Mouse (Mus musculus) hindbrain, embryonic 10.5 days (tissue): ENCODE measurements at regions not wholly inside any gene's neighbourhood (a gene's known extent, or its start where the extent isn't known, plus 50 kb on each side); places are given as distances from the start of the nearest gene placed in this dataset.

ENCODE experiments used
- DNase-seq: peaks from one replicate; pipeline ENCODE4 v3.0.0-alpha.2; 2017; ENCODE audit warnings: low spot score
- H3K27ac ChIP-seq: fragments of 300-500 bp; sonication (generic); 2 replicates; pipeline ENCODE4 v1.5.1; 2016; ENCODE audit warnings: mild to moderate bottlenecking, moderate library complexity
- H3K27me3 ChIP-seq: fragments of 300-500 bp; sonication (generic); 2 replicates; pipeline ENCODE4 v1.6.1; 2016; ENCODE audit warnings: mild to moderate bottlenecking; ENCODE audit not compliant: poor library complexity, insufficient read depth, severe bottlenecking
- H3K36me3 ChIP-seq: fragments of 300-500 bp; sonication (generic); 2 replicates; pipeline ENCODE4 v1.6.1; 2016; ENCODE audit warnings: mild to moderate bottlenecking, moderate library complexity
- H3K4me1 ChIP-seq: fragments of 300-500 bp; sonication (generic); replicated peaks from 2 replicates; pipeline ENCODE4 v1.6.1; 2016; ENCODE audit warnings: mild to moderate bottlenecking
- H3K4me3 ChIP-seq: fragments of 300-500 bp; sonication (generic); 2 replicates; pipeline ENCODE4 v1.5.1; 2016; ENCODE audit warnings: mild to moderate bottlenecking, moderate library complexity
- H3K9me3 ChIP-seq: fragments of 300-500 bp; sonication (generic); 2 replicates; pipeline ENCODE4 v1.6.1; 2016; ENCODE audit warnings: mild to moderate bottlenecking, moderate library complexity
- WGBS: fragments of 180-500 bp; shearing (Covaris S2); methylation state at CpG from one replicate; pipeline ENCODE4 v1.1.7; 2016; 5-methylcytosine and 5-hydroxymethylcytosine counted together

DNA sequence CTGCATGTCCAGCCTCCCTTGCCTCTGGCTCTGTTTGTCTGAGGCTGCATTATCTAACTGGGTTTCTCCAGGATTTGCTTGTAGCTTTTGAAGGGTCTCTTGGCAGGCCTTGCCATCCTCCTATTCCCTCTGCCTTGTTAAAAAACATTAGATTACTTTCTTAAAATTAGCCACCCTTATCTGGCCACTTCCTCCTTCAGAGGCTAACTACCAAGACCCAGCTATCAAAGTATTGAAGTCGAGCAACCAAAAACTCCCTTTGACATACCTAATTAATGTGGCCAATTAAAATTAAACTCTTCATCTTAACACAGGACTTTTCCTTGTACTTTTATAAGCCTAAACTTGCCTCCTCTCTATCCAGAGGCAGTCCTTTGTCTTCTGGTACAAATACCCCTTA is 66.3 kb upstream of the Kif2a start:
- no peaks in the 10 kb centered on the region for H3K9me3 ChIP-seq
- no peaks in the 10 kb centered on the region for H3K4me1 ChIP-seq
- H3K4me3 ChIP-seq = no peak overlapping the region
- no peak for DNase-seq
- no peaks in the 10 kb centered on the region for H3K27me3 ChIP-seq
- H3K27ac ChIP-seq = no peak overlapping the region
- no peaks in the 10 kb centered on the region for H3K36me3 ChIP-seq
- WGBS = 76% methylated on average over 1 of the region's 1 CpGs

DNA sequence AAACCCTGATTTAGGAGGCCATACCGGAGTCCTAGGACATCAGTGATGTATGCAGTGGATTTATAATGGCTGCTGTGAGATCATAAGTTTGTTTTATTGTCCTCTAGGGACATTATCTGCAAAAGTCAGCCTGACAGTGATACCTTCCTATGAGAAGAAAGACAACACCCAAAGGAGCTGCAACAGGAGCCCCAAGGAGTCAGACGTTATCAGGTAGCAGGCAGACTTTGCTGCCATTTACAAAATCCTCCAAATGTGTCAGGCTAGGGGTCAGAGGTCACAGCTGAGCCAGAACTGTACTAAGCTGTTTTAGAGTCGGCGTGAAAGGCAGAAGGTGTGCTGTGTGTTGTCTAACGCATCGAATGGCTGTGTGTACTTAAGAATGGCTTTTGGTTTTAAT is 65.4 kb upstream of the Kif2a start:
- H3K4me3 ChIP-seq = no peak overlapping the region
- H3K27ac ChIP-seq = no peak overlapping the region
- H3K27me3 ChIP-seq = no peaks in the 10 kb centered on the region
- no peak for DNase-seq
- H3K9me3 ChIP-seq = no peaks in the 10 kb centered on the region
- WGBS = 76% methylated on average over 6 of the region's 6 CpGs
- H3K36me3 ChIP-seq = no peaks in the 10 kb centered on the region
- no peaks in the 10 kb centered on the region for H3K4me1 ChIP-seq

DNA sequence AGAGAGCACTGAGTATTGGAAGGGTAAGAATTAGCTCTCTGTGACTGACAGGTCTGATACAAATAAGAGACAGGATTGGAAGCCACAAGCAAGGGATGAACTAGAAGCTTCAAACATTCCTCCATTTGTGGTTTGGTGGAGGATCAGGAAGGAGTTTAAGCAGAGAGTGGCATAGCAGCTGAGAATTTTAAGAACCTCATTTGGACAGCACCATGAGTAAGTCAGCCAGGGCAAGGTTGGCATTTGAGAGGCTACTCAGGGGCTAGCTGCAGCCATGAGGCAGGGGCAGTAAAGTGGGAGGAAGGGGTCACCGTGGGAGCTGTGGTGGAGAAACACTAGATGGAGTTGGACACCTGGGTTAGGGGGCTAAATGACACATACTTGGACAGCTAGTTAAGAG is 56.2 kb upstream of the Kif2a start:
- H3K4me1 ChIP-seq = peaks cover 5% of the 10 kb centered on the region
- H3K9me3 ChIP-seq = no peaks in the 10 kb centered on the region
- H3K27me3 ChIP-seq = no peaks in the 10 kb centered on the region
- H3K4me3 ChIP-seq = no peak overlapping the region
- H3K27ac ChIP-seq = no peak overlapping the region
- H3K36me3 ChIP-seq = no peaks in the 10 kb centered on the region
- DNase-seq = no peak
- WGBS = 87% methylated on average over 1 of the region's 1 CpGs

DNA sequence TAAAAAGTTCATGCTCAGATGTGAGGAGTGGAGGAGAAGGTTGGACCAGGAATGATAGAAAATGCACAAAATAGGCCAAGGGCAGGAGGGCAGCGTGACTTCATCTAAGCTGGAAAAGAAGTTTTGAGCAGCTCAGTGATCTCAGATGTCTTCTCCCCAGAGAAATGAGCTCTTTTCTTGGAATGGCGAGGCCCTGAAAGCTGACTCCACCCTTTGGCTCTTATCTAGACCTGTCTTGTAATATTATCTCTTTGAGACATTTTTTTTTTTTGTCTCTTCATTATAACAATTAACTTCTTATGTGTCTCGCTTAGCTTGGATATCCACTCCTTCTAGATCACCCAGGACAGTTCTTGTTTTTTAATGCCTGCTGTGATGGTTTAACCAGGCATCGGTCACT is 53.0 kb upstream of the Kif2a start:
- DNase-seq = no peak
- peaks cover 13% of the 10 kb centered on the region for H3K4me1 ChIP-seq
- H3K4me3 ChIP-seq = no peak overlapping the region
- no peaks in the 10 kb centered on the region for H3K27me3 ChIP-seq
- no peaks in the 10 kb centered on the region for H3K36me3 ChIP-seq
- WGBS = 75% methylated on average over 4 of the region's 4 CpGs
- no peak overlapping the region for H3K27ac ChIP-seq
- no peaks in the 10 kb centered on the region for H3K9me3 ChIP-seq

DNA sequence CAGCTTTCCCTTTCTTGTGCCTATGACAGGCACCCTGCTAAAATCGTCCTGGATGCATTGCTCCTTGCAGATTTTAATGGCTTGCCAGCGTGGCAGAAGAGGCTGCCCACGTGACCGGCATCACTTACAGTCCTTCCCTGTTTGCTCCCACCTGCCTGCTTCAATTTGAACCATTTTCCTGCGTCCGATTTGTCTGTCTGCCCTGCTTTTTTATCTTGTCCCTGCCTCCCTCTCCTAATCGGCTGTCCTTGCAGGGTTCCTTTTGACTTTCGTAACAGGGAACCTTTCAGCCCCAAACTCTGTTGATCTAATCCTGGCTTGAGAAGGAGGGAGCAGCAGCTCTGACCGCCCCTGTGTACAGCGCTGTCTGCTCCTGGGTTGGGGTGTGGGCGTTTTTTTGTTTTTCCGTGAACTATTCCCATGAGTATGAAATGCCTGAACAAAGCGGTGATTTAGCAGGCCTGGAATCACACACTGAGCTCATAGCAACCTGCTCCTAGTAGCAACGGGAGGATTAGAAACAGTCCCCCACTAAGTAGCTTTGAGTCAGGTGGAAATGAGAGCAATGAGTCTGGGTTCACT is 51.2 kb upstream of the Kif2a start:
- WGBS = 2% methylated on average over 14 of the region's 14 CpGs
- peak overlapping the region; percentile 62 for H3K27ac ChIP-seq
- peak; percentile 54 for DNase-seq

DNA sequence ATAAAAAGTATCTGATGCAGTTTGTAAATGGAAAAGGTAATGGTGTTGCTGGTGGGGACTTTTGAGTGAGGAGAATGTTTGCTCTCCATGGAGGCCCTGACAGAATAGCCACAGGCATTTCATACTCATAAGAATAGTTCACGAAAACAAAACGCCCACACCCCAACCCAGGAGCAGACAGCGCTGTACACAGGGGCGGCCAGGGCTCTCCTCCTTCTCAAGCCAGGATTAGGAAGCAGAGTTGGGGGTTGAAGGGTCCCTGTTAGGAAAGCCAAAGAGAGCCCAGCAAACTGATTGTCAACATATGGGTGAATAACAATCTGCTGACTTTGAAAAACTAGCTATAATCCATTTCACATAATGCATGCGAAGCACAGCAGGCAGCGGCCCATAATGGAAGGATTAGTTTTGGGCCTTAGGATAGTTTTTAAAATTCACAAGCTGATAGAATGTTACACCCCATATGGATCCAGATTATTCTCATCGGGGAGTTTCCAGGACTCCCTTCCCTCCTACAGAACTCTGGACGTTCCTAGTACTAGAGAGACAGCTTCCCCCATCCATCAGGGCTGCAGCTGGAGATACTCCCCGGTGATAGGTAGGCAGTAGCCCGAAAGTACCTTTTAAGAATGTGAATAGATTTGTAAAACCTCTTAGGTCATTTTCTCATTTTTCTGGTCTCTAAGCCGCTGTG is 50.6 kb upstream of the Kif2a start:
- peak overlapping the region; percentile 62 for H3K27ac ChIP-seq
- 20% methylated on average over 11 of the region's 11 CpGs for WGBS

More for the DNA sequence above, 51.2 kb upstream of the Kif2a start:
- Histone ChIP-seq H3K27me3 (no peaks in the 10 kb centered on the region), H3K4me3 (peak overlapping the region; percentile 42), H3K4me1 (peaks cover 13% of the 10 kb centered on the region), H3K36me3 (no peaks in the 10 kb centered on the region), H3K9me3 (0 out of 2 replicates have a peak, but pooled peaks cover 2% of the 10 kb centered on the region)

More for the DNA sequence above, 50.6 kb upstream of the Kif2a start:
- Histone ChIP-seq H3K27me3 (no peaks in the 10 kb centered on the region), H3K4me3 (peak overlapping the region; percentile 42), H3K9me3 (0 out of 2 replicates have a peak, but pooled peaks cover 2% of the 10 kb centered on the region), H3K4me1 (peaks cover 13% of the 10 kb centered on the region), H3K36me3 (no peaks in the 10 kb centered on the region)
- DNase-seq = peak; percentile 16
